26 mouse cellular contexts compared by ENCODE assay signal in genomic region chr5:4891862-4892704, GRCm38 (mm10).
A peak's percentile ranks its signal among the peaks of the same experiment; 100 is the strongest.
DNase-seq lines count a peak whose midpoint lies in the region; ATAC-seq and TF ChIP-seq lines count a peak whose summit lies in the region.
"Had no signal": no experiment of that assay in that cellular context is flagged by ENCODE, and none has a peak within 500 bp of the region (broad histone marks: within the 10 kb centered on the region; RNA-seq: fewer than 3 reads in every experiment).

No protein-coding gene starts in this region.

- ATAC-seq in hindbrain, embryonic 16.5 days: no peak
- ATAC-seq in hindbrain, embryonic 12.5 days (ENCODE audit: low FRiP score): no peak
- 0 out of 2 replicates have a peak, but pooled peaks have one; percentile 64 for ATAC-seq in midbrain, embryonic 12.5 days (ENCODE audit: low FRiP score, low read depth)
- peak; percentile 69; the same call in 1 of the 2 replicates for ATAC-seq in neural tube, embryonic 14.5 days (ENCODE audit: low read depth)
- ATAC-seq: activated CD4-positive, CD25-positive, alpha-beta regulatory T cell, adult 4 months; forebrain, embryonic 15.5 days; intestine, embryonic 16.5 days had no signal

- WGBS in hindbrain, embryonic 16.5 days: 53% methylated on average over 17 of the region's 17 CpGs
- WGBS in hindbrain, embryonic 12.5 days: 75% methylated on average over 17 of the region's 17 CpGs
- WGBS in midbrain, embryonic 12.5 days: 63% methylated on average over 17 of the region's 17 CpGs
- WGBS in neural tube, embryonic 14.5 days: 43% methylated on average over 17 of the region's 17 CpGs
- 77% methylated on average over 17 of the region's 17 CpGs for WGBS in kidney, adult 2 months

- 0 out of 2 replicates have a peak overlapping the region, but pooled peaks have one; percentile 14 for H3K27ac ChIP-seq in hindbrain, embryonic 16.5 days (ENCODE audit: low read depth, low read length)
- H3K27ac ChIP-seq in hindbrain, embryonic 12.5 days: no peak overlapping the region
- H3K27ac ChIP-seq in midbrain, embryonic 12.5 days (replicated peaks): peak overlapping the region; percentile 11; the same call in 1 of the 2 replicates
- peak overlapping the region; percentile 44; the same call in 1 of the 2 replicates for H3K27ac ChIP-seq in neural tube, embryonic 14.5 days (ENCODE audit: low read depth, low read length)
- no peak overlapping the region for H3K27ac ChIP-seq in kidney, adult 2 months (ENCODE audit: insufficient read depth, low read depth, low read length)
- H3K27ac ChIP-seq: embryonic facial prominence, embryonic 13.5 days; heart, embryonic 10.5 days; kidney, embryonic 15.5 days; left cerebral cortex, adult 2 months; liver, embryonic 14.5 days; neural tube, embryonic 12.5 days; stomach, embryonic 15.5 days had no signal

- H3K4me2 ChIP-seq in hindbrain, embryonic 16.5 days (ENCODE audit: low read length): no peak overlapping the region
- H3K4me2 ChIP-seq in hindbrain, embryonic 12.5 days (replicated peaks): no peak overlapping the region
- H3K4me2 ChIP-seq in midbrain, embryonic 12.5 days (replicated peaks): no peak overlapping the region
- no peak overlapping the region for H3K4me2 ChIP-seq in neural tube, embryonic 14.5 days (ENCODE audit: low read depth, low read length)
- H3K4me2 ChIP-seq: embryonic facial prominence, embryonic 13.5 days; forebrain, embryonic 15.5 days; kidney, embryonic 15.5 days; lung, embryonic 14.5 days; neural tube, embryonic 12.5 days; stomach, embryonic 15.5 days had no signal

- TF ChIP-seq CTCF in kidney, adult 2 months (conservative IDR thresholded peaks at IDR 0.05; ENCODE audit: insufficient read depth, insufficient read length, low read depth, low read length): no peak

- no peaks in the 10 kb centered on the region for H3K36me3 ChIP-seq in hindbrain, embryonic 16.5 days (ENCODE audit: control insufficient read depth, insufficient read depth, low read length)
- H3K36me3 ChIP-seq in hindbrain, embryonic 12.5 days: no peaks in the 10 kb centered on the region
- no peaks in the 10 kb centered on the region; the same call in 1 of the 2 replicates for H3K36me3 ChIP-seq in midbrain, embryonic 12.5 days
- H3K36me3 ChIP-seq in neural tube, embryonic 14.5 days (ENCODE audit: control insufficient read depth, insufficient read depth, low read length): no peaks in the 10 kb centered on the region
- no peaks in the 10 kb centered on the region for H3K36me3 ChIP-seq in kidney, adult 2 months (ENCODE audit: control insufficient read depth, insufficient read depth, low read length)
- H3K36me3 ChIP-seq: embryonic facial prominence, embryonic 13.5 days; forebrain, embryonic 15.5 days; heart, embryonic 10.5 days; kidney, embryonic 15.5 days; neural tube, embryonic 12.5 days; stomach, embryonic 15.5 days had no signal

- H3K27me3 ChIP-seq in hindbrain, embryonic 16.5 days (replicated peaks; ENCODE audit: control insufficient read depth, insufficient read depth, low read length): no peaks in the 10 kb centered on the region
- H3K27me3 ChIP-seq in hindbrain, embryonic 12.5 days: no peaks in the 10 kb centered on the region
- H3K27me3 ChIP-seq in midbrain, embryonic 12.5 days: no peaks in the 10 kb centered on the region
- H3K27me3 ChIP-seq in neural tube, embryonic 14.5 days (ENCODE audit: control insufficient read depth, insufficient read depth, low read length): no peaks in the 10 kb centered on the region
- H3K27me3 ChIP-seq in kidney, adult 2 months (replicated peaks; ENCODE audit: control insufficient read depth, insufficient read depth, low read length): no peaks in the 10 kb centered on the region
- H3K27me3 ChIP-seq: embryonic facial prominence, embryonic 13.5 days; forebrain, embryonic 15.5 days; kidney, embryonic 15.5 days; neural tube, embryonic 12.5 days; stomach, embryonic 15.5 days had no signal

- TF ChIP-seq POLR2A in kidney, adult 2 months (IDR thresholded peaks at IDR 0.05; ENCODE audit: low read depth, low read length): no peak

- no peak overlapping the region for H3K9ac ChIP-seq in hindbrain, embryonic 16.5 days (ENCODE audit: low read depth, low read length)
- no peak overlapping the region for H3K9ac ChIP-seq in hindbrain, embryonic 12.5 days
- no peak overlapping the region for H3K9ac ChIP-seq in midbrain, embryonic 12.5 days (replicated peaks)
- no peak overlapping the region for H3K9ac ChIP-seq in neural tube, embryonic 14.5 days (replicated peaks; ENCODE audit: low read depth, low read length)
- H3K9ac ChIP-seq: embryonic facial prominence, embryonic 13.5 days; forebrain, embryonic 15.5 days; kidney, embryonic 15.5 days; liver, embryonic 14.5 days; lung, embryonic 14.5 days; neural tube, embryonic 12.5 days; stomach, embryonic 15.5 days had no signal

- DNase-seq in adrenal gland, adult 2 months: peak; percentile 9
- no peak for DNase-seq in adrenal gland, postnatal 4 days (ENCODE audit: low spot score in 2 of 2)
- no peak for DNase-seq in kidney, adult 8-10 months
- DNase-seq in kidney, adult 2 months: no peak
- DNase-seq: cerebellum, adult 8-10 months; cerebellum, postnatal 36 days; embryo, embryonic 11 days; kidney, postnatal 4 days; lung, embryonic 14.5 days; right cerebral cortex, adult 18-20 months; thymus, adult 18-20 months; thymus, postnatal 4 days had no signal

- H3K4me1 ChIP-seq in hindbrain, embryonic 16.5 days (ENCODE audit: control insufficient read depth, insufficient read depth, low read depth, low read length): no peaks in the 10 kb centered on the region; the same call in 1 of the 2 replicates
- peaks cover 2% of the 10 kb centered on the region; the same call in 1 of the 2 replicates for H3K4me1 ChIP-seq in hindbrain, embryonic 12.5 days
- peaks cover 5% of the 10 kb centered on the region for H3K4me1 ChIP-seq in midbrain, embryonic 12.5 days
- H3K4me1 ChIP-seq in neural tube, embryonic 14.5 days (ENCODE audit: control insufficient read depth, insufficient read depth, low read length): peaks cover 5% of the 10 kb centered on the region; the same call in 1 of the 2 replicates
- no peaks in the 10 kb centered on the region; the same call in 1 of the 2 replicates for H3K4me1 ChIP-seq in kidney, adult 2 months (ENCODE audit: control insufficient read depth, insufficient read depth, low read length)
- H3K4me1 ChIP-seq: heart, embryonic 10.5 days; stomach, embryonic 15.5 days had no signal

- no peak overlapping the region for H3K4me3 ChIP-seq in hindbrain, embryonic 16.5 days (ENCODE audit: low read length)
- H3K4me3 ChIP-seq in hindbrain, embryonic 12.5 days: no peak overlapping the region
- H3K4me3 ChIP-seq in midbrain, embryonic 12.5 days: no peak overlapping the region
- H3K4me3 ChIP-seq in neural tube, embryonic 14.5 days (ENCODE audit: low read depth, low read length): no peak overlapping the region
- no peak overlapping the region for H3K4me3 ChIP-seq in kidney, adult 2 months (ENCODE audit: insufficient read depth, low read depth, low read length)
- H3K4me3 ChIP-seq: embryonic facial prominence, embryonic 13.5 days; forebrain, embryonic 15.5 days; heart, embryonic 10.5 days; kidney, embryonic 15.5 days; left cerebral cortex, adult 2 months; neural tube, embryonic 12.5 days; stomach, embryonic 15.5 days had no signal

- no peaks in the 10 kb centered on the region for H3K9me3 ChIP-seq in hindbrain, embryonic 16.5 days (ENCODE audit: control insufficient read depth, low read length)
- no peaks in the 10 kb centered on the region; the same call in 1 of the 2 replicates for H3K9me3 ChIP-seq in hindbrain, embryonic 12.5 days (replicated peaks)
- H3K9me3 ChIP-seq in midbrain, embryonic 12.5 days: no peaks in the 10 kb centered on the region
- no peaks in the 10 kb centered on the region for H3K9me3 ChIP-seq in neural tube, embryonic 14.5 days (ENCODE audit: control insufficient read depth, low read length)
- H3K9me3 ChIP-seq: embryonic facial prominence, embryonic 13.5 days; forebrain, embryonic 15.5 days; heart, embryonic 10.5 days; kidney, embryonic 15.5 days; neural tube, embryonic 12.5 days; stomach, embryonic 15.5 days had no signal

Comparison
In these comparisons a context has a peak if more than half of its experiments do, and no peak if none do; other contexts are left out.
1. H3K27ac ChIP-seq: peak in hindbrain, embryonic 16.5 days (single experiment), midbrain, embryonic 12.5 days (single experiment) and neural tube, embryonic 14.5 days (single experiment); none in hindbrain, embryonic 12.5 days (single experiment) and kidney, adult 2 months (single experiment).
2. ATAC-seq: peak in midbrain, embryonic 12.5 days (single experiment) and neural tube, embryonic 14.5 days (single experiment); none in hindbrain, embryonic 16.5 days (single experiment) and hindbrain, embryonic 12.5 days (single experiment).